Mouse (Mus musculus): ENCODE measurements around the gene Hand2. TPM values are rescaled to one million over a fixed set of nuclear protein-coding genes. Genes with fewer than 3 reads are reported as not detected.

Gene Hand2
- polyA plus RNA-seq (2015; fragmentation: Nextera tagmentation; extraction: Ambion mirVana): 0.69 and 0.70 TPM in 2 replicates

DNA sequence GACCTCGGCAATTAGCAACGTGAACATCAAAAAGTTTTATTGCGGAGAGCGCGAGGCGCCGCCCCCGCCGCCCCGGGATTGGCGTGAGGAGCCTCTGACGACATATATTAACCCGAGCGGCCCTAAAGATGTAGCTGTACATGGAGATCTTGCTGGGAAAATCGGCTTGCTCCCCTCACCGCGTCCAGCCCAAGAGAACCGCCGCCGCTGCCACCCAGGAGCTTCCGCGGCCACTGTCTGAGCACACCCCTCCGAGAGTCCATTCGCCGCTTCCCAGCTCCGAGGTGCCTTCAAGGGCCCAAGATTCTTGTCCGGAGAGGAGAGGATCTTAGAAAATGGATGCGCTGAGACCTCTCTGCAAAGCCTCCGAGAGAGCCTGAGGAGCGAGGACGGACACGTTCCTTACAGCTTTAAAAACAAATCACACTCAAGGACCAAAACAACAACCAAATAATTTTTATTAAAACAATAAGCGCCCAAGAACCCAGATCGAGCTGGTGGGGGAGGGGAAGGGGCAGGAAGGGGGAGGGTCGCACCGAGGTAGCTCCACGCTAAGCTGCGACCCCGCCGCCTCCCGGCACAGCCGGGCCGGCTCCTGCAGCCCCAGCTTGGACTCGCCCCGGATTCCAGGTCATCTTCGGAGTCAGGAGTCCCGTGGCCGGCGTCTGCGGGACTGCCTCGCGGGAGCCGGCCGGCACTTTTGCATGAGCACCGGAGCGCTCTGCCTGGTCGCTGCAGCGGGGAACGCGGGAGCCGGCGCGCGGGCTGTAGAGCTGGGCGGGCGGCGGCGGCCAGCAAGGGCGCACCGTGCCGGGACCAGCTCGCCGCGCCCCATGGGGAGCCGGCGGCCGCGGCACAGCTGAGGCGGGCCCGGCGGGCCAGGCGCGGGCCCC, at the start of gene Hand2:
Gene Hand2 (plus strand): TSS at position 133 of the 893 bp plus-strand sequence.
- under 1% methylated on average over 83 of the region's 83 CpGs for WGBS (ENCODE audit: insufficient replicate concordance)
- 0 out of 2 replicates have a peak within 1 kb of the TSS, but pooled peaks have one; percentile 30 for H3K27ac ChIP-seq (ENCODE audit: low read depth)
- ATAC-seq: no peak

DNA sequence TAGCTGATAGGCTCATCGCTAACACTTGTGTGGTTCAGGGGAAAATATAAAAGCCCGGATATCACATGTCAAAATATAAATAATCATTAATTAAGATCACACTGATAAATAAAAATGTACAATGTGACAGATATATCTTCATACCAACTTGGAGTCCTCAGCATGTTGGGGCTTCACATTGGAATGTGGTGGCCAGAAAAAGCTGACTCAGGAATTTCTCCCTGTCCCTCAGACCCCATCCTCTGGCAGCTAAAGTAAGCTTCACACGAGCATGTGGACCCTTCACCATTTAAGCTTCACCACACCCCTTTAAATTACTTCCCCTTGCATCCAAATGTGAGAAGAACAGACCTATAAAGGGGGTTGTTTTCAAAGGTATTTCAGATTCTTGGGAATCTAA, 47.7 kb upstream of the Hand2 start:
- no peak overlapping the region for H3K4me2 ChIP-seq (ENCODE audit: low read depth, low read length)
- H3K4me3 ChIP-seq (ENCODE audit: low read depth, low read length): no peak overlapping the region
- ATAC-seq (no peak), DNase-seq (no peak)
- H3K36me3 ChIP-seq (replicated peaks; ENCODE audit: insufficient read depth, low read length): no peaks in the 10 kb centered on the region
- no peaks in the 10 kb centered on the region for H3K4me1 ChIP-seq (ENCODE audit: insufficient read depth)
- TF ChIP-seq EP300 (IDR thresholded peaks at IDR 0.05; ENCODE audit: low read depth): no peak
- no peak for TF ChIP-seq CTCF (IDR thresholded peaks at IDR 0.05; ENCODE audit: low read depth)
- H3K27me3 ChIP-seq (ENCODE audit: insufficient read depth, low read length): no peaks in the 10 kb centered on the region
- no peak overlapping the region for H3K27ac ChIP-seq (ENCODE audit: low read depth)
- H3K9ac ChIP-seq (replicated peaks): no peak overlapping the region
- 62% methylated on average over 3 of the region's 3 CpGs for WGBS (ENCODE audit: insufficient replicate concordance)
- H3K9me3 ChIP-seq (ENCODE audit: low read length): no peaks in the 10 kb centered on the region

More for the DNA sequence above, at the start of gene Hand2:
- no peak for DNase-seq
- Histone ChIP-seq H3K9me3 (ENCODE audit: low read length) (no peaks in the 10 kb centered on the region), H3K4me3 (ENCODE audit: low read depth, low read length) (peak within 1 kb of the TSS; percentile 40), H3K4me2 (ENCODE audit: low read depth, low read length) (peak within 1 kb of the TSS; percentile 55), H3K36me3 (replicated peaks; ENCODE audit: insufficient read depth, low read length) (no peaks in the 10 kb centered on the region), H3K4me1 (ENCODE audit: insufficient read depth) (peaks cover 3% of the 10 kb centered on the region; the same call in 1 of the 2 replicates), H3K9ac (replicated peaks) (peak within 1 kb of the TSS; percentile 58), H3K27me3 (ENCODE audit: insufficient read depth, low read length) (peaks cover 81% of the 10 kb centered on the region)
- no peak for TF ChIP-seq CTCF (IDR thresholded peaks at IDR 0.05; ENCODE audit: low read depth)
- no peak for TF ChIP-seq EP300 (IDR thresholded peaks at IDR 0.05; ENCODE audit: low read depth)

DNA sequence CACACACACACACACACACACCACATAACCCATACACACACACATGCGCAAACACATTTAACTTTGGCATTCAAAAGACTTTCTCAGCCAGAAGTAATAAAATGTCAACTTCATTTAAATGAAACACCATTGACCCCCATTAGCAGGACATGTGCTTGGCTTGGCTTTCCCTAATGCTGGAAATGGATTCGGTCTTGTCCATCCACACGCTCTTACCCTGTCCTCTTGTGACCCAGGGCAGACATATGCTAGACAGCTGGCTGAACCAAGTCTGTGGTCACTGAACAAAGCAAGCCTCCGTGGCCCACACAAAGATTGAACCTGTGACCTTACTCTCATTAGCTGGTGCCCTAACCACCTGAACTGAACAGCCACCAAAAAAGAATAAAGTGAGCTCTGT, 27.3 kb upstream of the Hand2 start:
- no peak overlapping the region for H3K27ac ChIP-seq (ENCODE audit: low read depth)
- H3K9ac ChIP-seq (replicated peaks): no peak overlapping the region
- no peaks in the 10 kb centered on the region for H3K27me3 ChIP-seq (ENCODE audit: insufficient read depth, low read length)
- DNase-seq (no peak), ATAC-seq (no peak)
- H3K4me2 ChIP-seq (ENCODE audit: low read depth, low read length): no peak overlapping the region
- 80% methylated on average over 4 of the region's 4 CpGs for WGBS (ENCODE audit: insufficient replicate concordance)
- no peaks in the 10 kb centered on the region for H3K36me3 ChIP-seq (replicated peaks; ENCODE audit: insufficient read depth, low read length)
- TF ChIP-seq CTCF (IDR thresholded peaks at IDR 0.05; ENCODE audit: low read depth) (no peak), EP300 (IDR thresholded peaks at IDR 0.05; ENCODE audit: low read depth) (no peak)
- no peaks in the 10 kb centered on the region for H3K9me3 ChIP-seq (ENCODE audit: low read length)
- no peak overlapping the region for H3K4me3 ChIP-seq (ENCODE audit: low read depth, low read length)
- no peaks in the 10 kb centered on the region for H3K4me1 ChIP-seq (ENCODE audit: insufficient read depth)

GRCm38 (mm10) chr8:57303513-57303912, 17.3 kb upstream of the Hand2 start:
- H3K27me3 ChIP-seq (ENCODE audit: insufficient read depth, low read length): no peaks in the 10 kb centered on the region
- 64% methylated on average over 1 of the region's 1 CpGs for WGBS (ENCODE audit: insufficient replicate concordance)
- no peak for ATAC-seq

GRCm38 (mm10) chr8:57304944-57305343, 15.8 kb upstream of the Hand2 start:
- 22% methylated on average over 11 of the region's 11 CpGs for WGBS (ENCODE audit: insufficient replicate concordance)
- Histone ChIP-seq H3K4me3 (ENCODE audit: low read depth, low read length) (no peak overlapping the region), H3K36me3 (replicated peaks; ENCODE audit: insufficient read depth, low read length) (no peaks in the 10 kb centered on the region), H3K27me3 (ENCODE audit: insufficient read depth, low read length) (peaks cover 2% of the 10 kb centered on the region), H3K9ac (replicated peaks) (no peak overlapping the region), H3K4me1 (ENCODE audit: insufficient read depth) (no peaks in the 10 kb centered on the region), H3K4me2 (ENCODE audit: low read depth, low read length) (no peak overlapping the region), H3K9me3 (ENCODE audit: low read length) (0 out of 2 replicates have a peak, but pooled peaks cover 3% of the 10 kb centered on the region), H3K27ac (ENCODE audit: low read depth) (no peak overlapping the region)
- ATAC-seq (no peak), DNase-seq (peak; percentile 55)
- TF ChIP-seq EP300 (IDR thresholded peaks at IDR 0.05; ENCODE audit: low read depth) (no peak), CTCF (IDR thresholded peaks at IDR 0.05; ENCODE audit: low read depth) (no peak)

More at GRCm38 (mm10) chr8:57303513-57303912, 17.3 kb upstream of the Hand2 start:
- no peak overlapping the region for H3K4me2 ChIP-seq (ENCODE audit: low read depth, low read length)
- no peaks in the 10 kb centered on the region for H3K36me3 ChIP-seq (replicated peaks; ENCODE audit: insufficient read depth, low read length)
- DNase-seq: no peak
- H3K4me1 ChIP-seq (ENCODE audit: insufficient read depth): no peaks in the 10 kb centered on the region
- H3K4me3 ChIP-seq (ENCODE audit: low read depth, low read length): no peak overlapping the region
- no peak overlapping the region for H3K9ac ChIP-seq (replicated peaks)
- H3K27ac ChIP-seq (ENCODE audit: low read depth): no peak overlapping the region
- no peak for TF ChIP-seq CTCF (IDR thresholded peaks at IDR 0.05; ENCODE audit: low read depth)
- no peak for TF ChIP-seq EP300 (IDR thresholded peaks at IDR 0.05; ENCODE audit: low read depth)
- 0 out of 2 replicates have a peak, but pooled peaks cover 3% of the 10 kb centered on the region for H3K9me3 ChIP-seq (ENCODE audit: low read length)

GRCm38 (mm10) chr8:57306441-57306840, 14.3 kb upstream of the Hand2 start:
- Histone ChIP-seq H3K9ac (replicated peaks) (no peak overlapping the region), H3K4me2 (ENCODE audit: low read depth, low read length) (no peak overlapping the region), H3K9me3 (ENCODE audit: low read length) (0 out of 2 replicates have a peak, but pooled peaks cover 3% of the 10 kb centered on the region), H3K27me3 (ENCODE audit: insufficient read depth, low read length) (peaks cover 9% of the 10 kb centered on the region), H3K27ac (ENCODE audit: low read depth) (no peak overlapping the region), H3K4me1 (ENCODE audit: insufficient read depth) (no peaks in the 10 kb centered on the region), H3K36me3 (replicated peaks; ENCODE audit: insufficient read depth, low read length) (no peaks in the 10 kb centered on the region), H3K4me3 (ENCODE audit: low read depth, low read length) (no peak overlapping the region)
- no peak for DNase-seq
- no peak for ATAC-seq
- no peak for TF ChIP-seq CTCF (IDR thresholded peaks at IDR 0.05; ENCODE audit: low read depth)
- TF ChIP-seq EP300 (IDR thresholded peaks at IDR 0.05; ENCODE audit: low read depth): no peak
- WGBS (ENCODE audit: insufficient replicate concordance): 53% methylated on average over 1 of the region's 1 CpGs

Measured in liver, postnatal 0 days (tissue).